Mouse (Mus musculus) brain, embryonic 14.5 days (tissue): ENCODE data around the gene Pex11g.

Experiments used
- CTCF ChIP-seq: fragments of 200-500 bp; IDR thresholded peaks from 2 replicates; pipeline ENCODE4 v1.5.1; 2012; ENCODE audit warnings: inconsistent platforms, mild to moderate bottlenecking, moderate library complexity, borderline replicate concordance; ENCODE audit not compliant: insufficient read depth, insufficient read length; ENCODE audit errors: extremely low read depth
- POLR2A ChIP-seq: fragments of 200-500 bp; IDR thresholded peaks from 2 replicates; pipeline ENCODE4 v1.6.1; 2012; ENCODE audit warnings: mild to moderate bottlenecking, inconsistent platforms, borderline replicate concordance; ENCODE audit not compliant: poor library complexity, insufficient read depth, insufficient read length, severe bottlenecking; ENCODE audit errors: extremely low read depth

- TF ChIP-seq CTCF (no peak), POLR2A (no peak)
Observed at GRCm38 (mm10) chr8:3436492-3436891, 31.0 kb downstream of the Pex11g start.
